Mouse (Mus musculus) E14TG2a.4 (cell line): ENCODE results near the gene Zfp428.

ENCODE experiments used
- CTCF ChIP-seq: conservative IDR thresholded peaks from 2 replicates; pipeline ENCODE4 v1.5.1; 2014; ENCODE audit warnings: low read length
- POU5F1 ChIP-seq: IDR thresholded peaks from 2 replicates; pipeline ENCODE4 v1.6.1; 2014; ENCODE audit warnings: low read length, borderline replicate concordance

- no peak for TF ChIP-seq CTCF
- TF ChIP-seq POU5F1: no peak
Measured at GRCm38 (mm10) chr7:24479685-24480084, 27.1 kb upstream of the Zfp428 start.
